Mouse (Mus musculus) cerebellum, adult 11-12 months (tissue): ENCODE results near the gene Pcp4.

Experiments used
- DNase-seq: peaks from one replicate; pipeline ENCODE4 v3.0.0; 2022

Pcp4 gene

DNA sequence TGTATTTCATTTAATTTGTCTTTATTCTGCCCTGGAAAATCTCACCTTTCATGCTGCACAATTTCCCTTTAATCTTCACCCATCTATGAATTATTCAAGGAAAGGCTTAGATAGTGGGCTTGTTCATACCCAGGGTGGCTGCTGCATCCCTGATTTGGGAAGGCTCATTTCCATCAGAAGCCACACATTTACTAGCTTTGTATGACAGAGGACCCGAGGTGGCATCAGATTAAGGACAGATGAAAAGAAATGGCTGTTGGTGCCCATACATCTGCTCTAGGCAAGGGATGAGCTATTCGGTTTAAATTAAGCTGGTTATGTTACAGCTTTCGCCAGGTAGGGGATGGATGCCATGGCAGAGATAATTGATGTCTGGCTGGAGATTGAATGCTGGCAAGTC is 24.1 kb downstream of the Pcp4 start:
- no peak for DNase-seq

DNA sequence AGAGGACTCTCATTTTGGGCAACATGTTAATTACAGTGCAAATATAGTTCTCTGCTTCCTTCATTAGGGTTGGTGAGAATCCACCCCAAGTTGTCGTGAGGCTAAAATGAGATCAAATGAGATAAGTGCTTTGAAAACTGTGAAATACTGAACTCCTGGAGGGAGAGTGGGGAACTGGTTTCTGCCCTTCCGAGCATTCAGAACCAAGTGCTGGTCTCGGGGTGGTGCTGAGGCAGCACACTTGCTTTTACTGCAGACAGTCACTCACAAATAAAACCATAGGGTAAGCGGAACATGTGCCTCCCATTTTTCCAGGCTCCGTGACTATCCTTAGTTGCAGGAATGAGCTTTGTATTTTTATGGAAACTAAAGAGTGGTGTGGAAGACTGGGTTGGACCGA is 26.7 kb downstream of the Pcp4 start:
- DNase-seq = no peak

DNA sequence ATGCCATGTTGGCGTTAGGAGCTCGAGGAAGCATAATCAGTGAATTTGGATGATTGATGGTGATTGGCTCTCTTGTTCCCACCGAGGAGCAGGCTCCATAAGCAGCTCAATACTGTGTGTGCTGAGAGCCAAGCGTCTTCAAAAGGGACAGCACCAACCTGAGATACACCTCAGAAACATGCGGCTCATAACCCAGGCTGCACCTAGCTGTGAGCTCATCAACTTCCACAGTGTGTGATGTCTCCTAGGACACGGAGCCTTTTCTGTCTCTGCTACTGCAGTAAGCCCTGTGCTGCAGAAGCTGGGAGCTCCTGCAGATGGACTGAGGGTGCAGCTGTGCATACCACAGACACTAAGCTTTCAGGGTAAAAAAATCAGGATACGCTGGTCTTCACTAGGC is 31.5 kb downstream of the Pcp4 start:
- no peak for DNase-seq

- no peak for DNase-seq
These were observed 33.8 kb downstream of the Pcp4 start for GRCm38 (mm10) chr16:96501241-96501640.

DNA sequence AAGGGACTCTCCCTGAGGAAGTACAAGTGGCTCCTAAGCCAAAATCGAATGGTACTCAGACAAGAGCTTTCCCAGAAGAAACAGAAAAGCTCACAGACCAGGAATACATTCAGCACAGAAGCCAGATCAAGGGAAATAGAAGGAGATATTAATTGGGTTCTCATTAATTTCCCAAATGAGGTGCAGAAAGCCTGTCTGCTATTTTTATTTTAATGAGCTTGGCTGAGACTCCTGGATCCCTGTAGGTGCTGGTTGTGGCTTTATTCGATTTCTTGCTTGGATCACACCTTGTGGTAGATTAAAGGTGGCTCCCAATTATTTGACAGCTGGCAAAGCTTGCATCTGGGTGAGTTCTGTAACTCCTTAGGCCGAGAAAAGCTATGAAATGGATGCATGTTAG is 35.2 kb downstream of the Pcp4 start:
- DNase-seq = no peak

- no peak for DNase-seq
These were observed 47.1 kb downstream of the Pcp4 start for GRCm38 (mm10) chr16:96514466-96514865.

- no peak for DNase-seq
These were observed 60.1 kb downstream of the Pcp4 start for GRCm38 (mm10) chr16:96527476-96527875.

GRCm38 (mm10) chr16:96528471-96528870 is 61.1 kb downstream of the Pcp4 start:
- DNase-seq = no peak

DNA sequence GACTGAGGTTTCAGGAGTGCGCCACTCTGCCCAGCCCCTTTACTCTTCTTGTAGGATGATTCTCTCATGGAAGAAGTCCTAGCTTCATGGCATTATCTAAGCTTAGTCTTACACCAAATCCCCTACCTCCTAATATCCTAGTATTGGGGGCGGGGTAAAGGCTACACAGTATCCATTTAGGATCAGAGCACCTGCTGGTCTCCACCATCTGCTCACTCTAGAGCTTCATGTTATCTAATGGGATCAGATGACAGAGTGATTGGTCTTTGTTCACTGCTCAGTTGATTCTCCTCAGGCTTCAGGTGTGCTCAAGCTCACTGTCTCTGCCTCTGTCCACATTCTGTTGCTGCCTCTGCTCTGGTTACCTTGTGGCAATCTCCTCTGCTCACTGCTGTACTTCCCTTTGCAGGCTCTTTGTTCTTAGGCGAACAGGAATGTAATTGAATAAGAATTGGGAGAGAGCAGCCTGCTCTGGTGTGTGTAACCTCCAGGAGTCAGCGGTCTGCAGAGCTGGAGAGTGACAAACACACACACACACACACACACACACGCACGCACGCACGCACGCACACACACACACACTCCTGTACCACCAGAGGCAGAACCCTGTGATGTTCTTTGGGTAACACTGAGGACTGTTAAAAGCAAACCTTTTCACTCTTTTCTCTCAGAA is 62.6 kb downstream of the Pcp4 start:
- no peak for DNase-seq

DNA sequence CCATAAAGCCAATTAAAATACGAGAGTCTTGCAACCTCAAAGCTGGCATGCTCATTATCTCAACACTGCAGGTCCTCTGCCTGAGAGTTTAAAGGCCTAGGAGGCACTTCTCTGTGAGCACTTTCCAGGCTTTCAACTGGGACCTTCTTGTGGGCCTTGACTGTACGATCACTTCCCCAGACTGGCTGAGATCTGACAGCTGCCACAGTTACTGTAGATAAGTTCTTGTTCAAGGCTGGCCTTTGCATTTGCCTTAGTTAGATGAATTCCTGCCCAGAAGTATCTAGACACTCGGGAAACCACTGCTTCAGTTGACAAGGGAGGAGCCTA is 63.1 kb downstream of the Pcp4 start:
- DNase-seq = no peak

DNA sequence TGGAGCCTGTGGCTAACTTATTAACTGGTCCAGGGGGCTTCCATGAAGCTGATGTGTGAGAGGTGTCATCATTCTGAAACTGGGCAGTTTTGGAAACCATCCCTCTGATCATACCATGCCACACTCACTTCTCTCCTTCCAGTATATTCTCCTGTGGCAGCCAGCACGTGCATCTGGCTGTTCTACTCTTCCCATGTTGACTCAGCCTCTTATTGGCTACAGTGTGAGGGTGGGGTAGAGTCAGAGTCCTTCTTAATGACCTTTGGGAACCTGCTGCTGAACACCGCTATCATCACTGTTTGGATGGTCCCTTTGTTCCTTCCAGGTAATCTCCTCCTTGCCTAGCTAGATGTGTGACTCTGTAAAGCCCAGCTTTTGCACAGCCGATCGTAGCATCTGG is 63.6 kb downstream of the Pcp4 start:
- DNase-seq = no peak

DNA sequence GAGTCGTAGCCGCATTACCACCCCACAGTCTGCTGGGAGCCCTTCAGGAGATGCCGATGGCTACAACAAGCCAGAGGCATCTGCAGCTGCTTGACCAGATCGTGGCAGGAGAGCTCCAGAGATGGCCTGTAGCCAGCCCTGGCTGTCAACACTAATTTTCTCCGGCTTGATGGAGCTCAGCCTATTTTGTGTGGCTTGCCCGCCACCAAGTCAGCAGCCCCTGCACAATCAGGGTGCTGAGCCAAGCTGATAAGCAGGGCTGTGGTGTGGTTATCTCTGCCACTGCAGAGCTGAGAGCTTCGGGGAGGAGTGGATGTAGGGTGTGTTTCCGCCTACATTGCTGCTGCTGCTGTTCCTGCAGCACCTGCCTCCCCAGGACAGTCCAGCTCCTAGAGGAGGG is 66.3 kb downstream of the Pcp4 start:
- no peak for DNase-seq

GRCm38 (mm10) chr16:96535271-96535670 is 67.9 kb downstream of the Pcp4 start:
- DNase-seq = no peak

DNA sequence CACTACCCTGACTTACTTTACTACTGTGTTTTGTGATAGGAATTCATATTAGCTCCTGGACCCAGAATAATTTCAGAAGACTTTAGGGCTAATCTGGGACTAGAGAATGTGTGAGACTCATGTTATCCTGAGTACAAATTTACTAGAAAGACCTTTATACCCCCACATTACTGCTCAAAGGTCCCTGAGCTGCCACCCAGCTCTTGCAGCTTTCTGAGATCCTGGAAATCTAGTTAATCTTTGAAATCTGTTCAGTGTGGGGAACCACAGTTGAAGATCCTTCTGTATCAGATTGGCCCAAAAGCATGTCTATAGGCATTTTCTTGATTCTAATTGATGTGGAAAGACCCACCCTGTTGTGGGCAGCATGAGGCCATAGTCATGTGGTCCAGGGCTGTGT is 69.0 kb downstream of the Pcp4 start:
- no peak for DNase-seq

DNA sequence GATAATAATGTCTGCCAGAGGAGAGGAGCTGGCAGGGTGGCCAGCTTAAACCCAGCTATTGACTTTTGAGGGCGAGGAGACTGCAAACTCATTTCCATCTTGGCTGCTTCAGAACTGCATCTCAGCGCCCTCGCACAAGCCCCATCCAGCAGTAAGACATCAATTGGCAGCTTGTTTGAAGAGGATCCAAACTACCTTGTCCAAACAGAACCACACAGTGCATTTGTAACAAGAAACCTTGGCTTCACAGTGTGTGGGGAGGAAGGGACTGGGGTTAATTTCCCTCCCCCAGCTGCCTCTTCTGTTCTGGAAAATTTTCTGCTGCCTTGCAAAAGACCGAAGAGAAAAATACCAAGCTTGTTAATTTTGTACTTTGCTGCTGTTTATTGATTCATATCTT is 71.7 kb downstream of the Pcp4 start:
- DNase-seq = no peak

- no peak for DNase-seq
These were observed 73.7 kb downstream of the Pcp4 start for GRCm38 (mm10) chr16:96541056-96541455.

DNA sequence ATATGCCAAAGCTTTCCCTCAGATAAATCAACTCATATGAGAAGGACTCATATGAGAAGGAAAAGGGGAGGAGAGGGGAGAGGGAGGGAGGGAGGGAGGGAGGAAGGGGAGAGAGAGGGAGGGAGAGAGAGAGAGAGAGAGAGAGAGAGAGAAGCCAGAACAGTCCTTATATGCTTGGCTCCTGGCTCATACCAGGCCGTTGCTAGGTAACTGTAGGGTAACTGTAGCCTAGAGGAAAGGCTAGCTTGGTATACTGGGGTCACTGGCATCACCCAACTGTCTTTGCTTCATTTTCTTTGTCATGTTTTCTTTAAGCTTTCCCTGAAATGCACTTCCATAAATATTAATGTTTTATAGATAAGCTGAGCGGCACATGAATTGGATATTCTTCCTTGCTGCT is 85.3 kb downstream of the Pcp4 start:
- DNase-seq = no peak

DNA sequence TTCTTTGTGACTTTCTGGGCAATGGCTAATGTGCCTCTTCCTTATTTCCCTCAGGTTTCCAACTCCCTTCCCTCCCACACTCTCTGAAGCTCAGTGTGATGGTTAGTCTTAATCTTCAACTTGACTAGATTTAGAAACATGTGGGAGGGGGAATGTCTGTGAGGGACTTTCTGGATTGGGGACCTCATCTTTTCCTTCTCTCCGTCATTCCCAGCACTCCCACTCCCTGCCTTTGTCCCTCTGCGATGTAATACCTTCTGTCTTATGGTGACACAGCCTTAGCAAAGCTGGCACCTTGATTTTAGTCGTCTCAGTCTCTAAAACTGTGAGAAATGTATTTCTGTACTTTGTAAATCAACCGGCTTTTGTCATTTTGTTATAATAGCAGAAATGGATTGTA is 88.0 kb downstream of the Pcp4 start:
- no peak for DNase-seq

- DNase-seq = no peak
These were observed 89.2 kb downstream of the Pcp4 start for GRCm38 (mm10) chr16:96556621-96557020.

DNA sequence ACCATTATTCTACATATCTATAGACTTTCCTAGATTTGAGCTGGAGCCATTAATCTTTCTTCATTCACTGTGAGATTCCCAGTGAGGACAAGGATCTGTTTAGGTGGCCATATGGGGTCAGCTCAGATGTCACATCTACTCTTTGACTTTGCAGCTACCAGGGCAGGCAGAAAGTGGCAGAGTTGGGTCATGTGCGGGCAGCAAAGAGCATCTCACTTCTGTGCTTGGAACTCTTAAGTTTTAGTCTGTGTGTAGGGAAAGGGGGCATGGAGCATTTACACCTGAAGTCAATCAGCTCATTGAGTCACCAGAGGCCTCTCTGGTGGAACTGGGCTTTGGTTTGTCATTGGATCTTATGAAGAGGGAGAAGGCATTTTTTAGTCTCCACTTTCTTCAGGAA is 90.9 kb downstream of the Pcp4 start:
- DNase-seq = no peak

DNA sequence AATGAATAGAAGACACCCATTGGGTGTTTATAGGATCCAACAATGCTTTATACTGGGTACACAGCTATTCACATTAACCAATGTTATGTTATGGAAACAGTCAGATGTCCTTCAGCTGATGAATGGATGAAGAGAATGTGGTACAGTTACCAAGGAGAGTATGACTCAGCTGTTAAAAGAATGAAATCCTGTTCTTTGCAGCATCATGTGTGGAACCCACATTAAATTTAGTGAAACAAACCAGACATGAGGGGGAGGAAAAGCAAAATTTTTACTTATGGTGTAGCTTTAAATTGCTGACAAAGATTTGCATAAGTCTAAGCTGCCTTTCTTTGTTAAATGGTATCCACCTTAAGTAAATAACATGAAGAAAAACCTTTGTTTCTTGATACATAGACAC is 92.4 kb downstream of the Pcp4 start:
- DNase-seq = no peak

DNA sequence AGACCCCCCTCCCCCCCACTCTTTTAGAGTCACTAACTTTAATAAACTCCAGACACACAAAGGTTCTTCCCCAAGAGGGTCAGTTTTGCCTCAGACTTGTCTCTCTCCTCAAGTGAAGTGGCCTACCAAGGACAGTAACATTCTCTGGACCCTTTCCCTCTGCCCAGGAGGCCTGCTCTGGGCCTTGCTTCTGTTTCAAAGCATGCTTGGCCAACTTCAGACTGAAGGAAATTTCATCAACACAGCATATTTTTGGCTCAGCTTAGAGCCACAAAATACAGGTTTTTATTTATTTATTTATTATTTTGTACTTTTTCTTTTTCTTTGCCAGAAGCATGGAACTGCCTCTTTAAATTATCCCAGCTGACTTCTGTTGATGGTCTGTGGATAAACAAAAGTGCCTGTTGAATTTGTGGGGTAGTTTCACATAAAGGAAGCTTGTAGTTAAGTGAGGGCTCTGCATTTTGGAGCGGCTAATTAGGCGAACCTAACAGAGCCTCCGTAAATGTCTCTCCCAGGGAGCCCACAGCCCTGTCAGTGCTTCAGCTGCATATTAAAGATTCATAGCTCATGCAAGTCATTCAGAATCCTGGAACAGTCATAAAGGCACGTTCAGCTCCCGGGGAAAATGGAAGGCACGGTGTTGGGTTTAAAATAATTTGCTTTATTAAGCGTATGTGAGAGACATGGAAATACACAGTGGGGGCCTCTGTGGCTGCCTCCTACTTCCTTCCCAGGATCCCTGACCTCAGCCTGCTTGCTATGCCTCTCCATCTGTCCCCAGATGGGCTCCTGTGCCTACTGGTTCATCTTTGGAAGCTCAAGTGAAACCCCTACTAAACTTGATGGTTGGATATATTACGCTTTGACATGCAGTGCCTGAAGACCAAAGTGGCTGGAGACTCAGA is 96.2 kb downstream of the Pcp4 start:
- DNase-seq = no peak

- no peak for DNase-seq
These were observed 100.0 kb downstream of the Pcp4 start for GRCm38 (mm10) chr16:96567428-96567827.
